Mouse (Mus musculus): ENCODE measurements around the gene Gns. TPM values are rescaled to one million over a fixed set of nuclear protein-coding genes. Genes with fewer than 3 reads are reported as not detected.

Gene Gns
- polyA plus RNA-seq (2017; shearing (Covaris generic)): 6.2 TPM

DNA sequence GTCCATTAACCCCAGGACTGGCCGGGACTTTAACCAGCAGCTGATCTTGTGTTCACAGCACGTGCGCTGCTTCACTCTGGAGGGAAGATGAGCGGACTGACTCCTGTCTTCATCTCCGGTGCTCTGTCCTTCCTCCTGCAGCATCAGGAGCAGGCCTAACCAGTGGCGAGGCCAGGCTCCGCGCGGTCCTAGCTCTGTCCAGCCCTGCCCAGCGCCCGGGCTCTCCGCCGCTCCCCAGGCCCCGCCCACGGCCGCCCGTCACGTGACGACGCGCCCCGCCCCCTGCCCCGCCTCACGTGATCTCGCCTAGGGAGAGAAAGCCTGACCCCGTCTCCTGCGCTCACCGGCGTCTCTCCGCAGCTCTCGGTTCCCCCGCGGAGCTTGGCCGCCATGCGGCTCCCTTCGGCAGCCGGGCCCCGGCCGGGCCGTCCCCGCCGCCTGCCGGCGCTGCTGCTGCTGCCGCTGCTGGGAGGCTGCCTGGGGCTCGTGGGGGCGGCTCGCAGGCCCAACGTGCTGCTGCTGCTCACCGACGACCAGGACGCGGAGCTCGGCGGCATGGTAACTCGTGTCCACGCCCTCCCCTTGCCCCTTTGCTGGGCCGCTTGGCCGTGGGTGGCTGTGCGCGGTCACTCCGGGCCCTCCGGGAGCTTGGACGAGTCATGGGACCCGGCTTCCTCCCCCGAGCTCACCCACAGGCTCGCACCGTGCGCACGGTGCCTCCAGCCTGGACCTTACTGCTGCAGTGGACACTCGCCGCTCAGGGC lies at the start of gene Gns:
Gns (plus strand) TSS at position 290 of the 764 bp plus-strand sequence.

DNA sequence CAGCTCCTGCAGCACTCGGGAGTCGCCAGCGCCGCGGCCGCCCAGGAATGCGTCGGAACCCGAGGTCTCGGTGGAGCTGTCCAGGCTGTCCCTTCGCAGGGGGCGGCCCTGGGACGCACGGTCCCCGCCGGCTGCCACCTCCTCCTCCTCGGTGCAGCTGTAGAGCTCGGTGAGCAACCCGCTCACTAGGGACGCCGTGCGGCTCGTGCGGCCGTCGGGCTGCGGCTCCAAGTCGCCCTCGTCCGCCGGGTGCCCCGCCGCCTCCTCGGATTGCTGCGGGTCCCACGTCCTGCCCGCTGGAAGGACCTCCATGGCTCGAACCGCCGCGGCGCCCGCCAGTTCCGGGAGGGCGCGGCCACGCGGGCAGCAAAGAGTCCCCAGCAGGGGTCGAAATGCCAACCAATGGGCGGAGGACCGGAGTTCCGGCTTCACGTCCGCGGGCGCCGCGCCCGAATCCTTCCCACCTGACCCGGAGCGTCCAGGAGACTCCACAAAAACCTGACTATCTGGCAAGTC lies 13.8 kb upstream of the Gns start, which contains the start of gene Tbc1d30:
Tbc1d30 (minus strand) TSS at position 213 of the 516 bp plus-strand sequence.

Other genes with a start within 250 kb of the Gns start
- 6.4 TPM for gene Tbc1d30, start 13.8 kb upstream of the Gns start, polyA plus RNA-seq (2017; shearing (Covaris generic))
- gene Rassf3, start 111.3 kb downstream of the Gns start, polyA plus RNA-seq (2017; shearing (Covaris generic)): 2.2 TPM
- gene Tbk1, start 221.7 kb downstream of the Gns start, polyA plus RNA-seq (2017; shearing (Covaris generic)): 107 TPM